Comparison of ENCODE assay signal across 8 mouse cellular contexts in the genomic region with DNA sequence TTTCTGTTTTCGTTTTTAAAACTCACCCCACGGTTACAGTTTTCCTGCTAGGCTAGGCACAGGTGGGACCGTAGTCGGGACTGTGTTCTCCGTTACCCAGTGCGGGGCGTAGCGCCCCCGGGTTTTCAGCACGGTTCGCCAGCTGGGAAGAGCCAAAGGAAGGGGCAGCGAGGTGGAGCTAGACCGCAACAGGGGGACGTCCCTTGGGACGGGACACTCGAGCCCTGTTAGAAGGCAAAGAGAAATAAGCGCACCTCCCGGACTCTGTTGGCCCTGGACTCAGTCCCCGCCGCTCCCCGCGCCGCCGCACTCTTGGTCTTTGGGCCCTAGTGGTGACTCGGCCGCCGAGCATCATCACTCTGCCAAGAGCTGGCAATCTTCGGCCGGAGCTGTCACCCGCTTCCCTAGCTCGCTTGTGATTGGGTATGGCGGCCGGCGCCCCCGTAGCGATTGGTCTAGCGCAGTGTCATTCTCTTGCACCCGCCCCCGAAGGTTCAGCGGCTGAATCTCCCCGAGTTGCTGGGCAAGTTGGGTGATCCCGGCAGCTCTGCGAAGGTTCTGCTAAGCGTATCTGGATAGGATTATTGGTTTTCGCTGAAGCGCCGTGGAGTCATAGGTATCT. TPM values are rescaled to one million over a fixed set of nuclear protein-coding genes. Genes with fewer than 3 reads are reported as not detected.
A peak's percentile ranks its signal among the peaks of the same experiment; 100 is the strongest.
DNase-seq lines count a peak whose midpoint lies in the region; ATAC-seq and TF ChIP-seq lines count a peak whose summit lies in the region.

TSS of gene Slc46a3 (minus strand) at position 361 of the 622 bp plus-strand sequence.

- peak; percentile 95 for DNase-seq in 3134 (ENCODE audit: extremely low read depth, insufficient read length, low spot score)
- peak; percentile 94 for DNase-seq in adrenal gland, postnatal 36 days
- peak; percentile 96 to 98 for DNase-seq in heart, adult 2 months
- DNase-seq in kidney, adult 8-10 months = peak; percentile 92 to 96
- peak; percentile 94 to 96 for DNase-seq in spleen, postnatal 10 days (ENCODE audit: low spot score in 2 of 2)

- WGBS in embryonic facial prominence, embryonic 13.5 days = under 1% methylated on average over 47 of the region's 47 CpGs
- WGBS in heart, adult 2 months = under 1% methylated on average over 47 of the region's 47 CpGs
- under 1% methylated on average over 47 of the region's 47 CpGs for WGBS in limb, embryonic 13.5 days
- WGBS in midbrain, embryonic 16.5 days = 0% methylated on average over 47 of the region's 47 CpGs

- 0 out of 2 replicates have a peak, but pooled peaks have one; percentile 15 for TF ChIP-seq EP300 in heart, adult 2 months (IDR thresholded peaks at IDR 0.05; ENCODE audit: insufficient read depth, low read depth, low read length)

- peaks cover 10% of the 10 kb centered on the region for H3K4me1 ChIP-seq in embryonic facial prominence, embryonic 13.5 days
- 0 out of 2 replicates have a peak, but pooled peaks cover 1% of the 10 kb centered on the region for H3K4me1 ChIP-seq in heart, adult 2 months (ENCODE audit: control insufficient read depth, insufficient read depth, low read length)
- 0 out of 2 replicates have a peak, but pooled peaks cover 6% of the 10 kb centered on the region for H3K4me1 ChIP-seq in limb, embryonic 13.5 days
- peaks cover 10% of the 10 kb centered on the region for H3K4me1 ChIP-seq in midbrain, embryonic 16.5 days (ENCODE audit: control insufficient read depth, insufficient read depth, low read length)

- intact Hi-C loops in heart, adult 2 months (cut with DNase I) = loop anchor here (10.0 kb wide), 1 partner anchor 50 kb away; no protein-coding TSS in a partner anchor

- H3K9me3 ChIP-seq in embryonic facial prominence, embryonic 13.5 days = no peaks in the 10 kb centered on the region
- H3K9me3 ChIP-seq in limb, embryonic 13.5 days = no peaks in the 10 kb centered on the region
- H3K9me3 ChIP-seq in midbrain, embryonic 16.5 days (replicated peaks; ENCODE audit: control insufficient read depth, low read length, poor library complexity, severe bottlenecking) = no peaks in the 10 kb centered on the region

- TF ChIP-seq POLR2A in heart, adult 2 months (IDR thresholded peaks at IDR 0.05; ENCODE audit: insufficient read depth, low read depth, low read length) = peak; percentile 71

- H3K9ac ChIP-seq in embryonic facial prominence, embryonic 13.5 days = peak within 1 kb of the TSS; percentile 67
- H3K9ac ChIP-seq in heart, adult 2 months (ENCODE audit: low read depth, low read length) = peak within 1 kb of the TSS; percentile 85
- H3K9ac ChIP-seq in limb, embryonic 13.5 days = peak within 1 kb of the TSS; percentile 63
- peak within 1 kb of the TSS; percentile 68 for H3K9ac ChIP-seq in midbrain, embryonic 16.5 days (ENCODE audit: low read depth, low read length)

- H3K36me3 ChIP-seq in embryonic facial prominence, embryonic 13.5 days = no peaks in the 10 kb centered on the region
- no peaks in the 10 kb centered on the region for H3K36me3 ChIP-seq in heart, adult 2 months (ENCODE audit: control insufficient read depth, insufficient read depth, low read length)
- no peaks in the 10 kb centered on the region for H3K36me3 ChIP-seq in limb, embryonic 13.5 days
- no peaks in the 10 kb centered on the region for H3K36me3 ChIP-seq in midbrain, embryonic 16.5 days (ENCODE audit: control insufficient read depth, insufficient read depth, low read length)

- peak within 1 kb of the TSS; percentile 94 for H3K4me2 ChIP-seq in embryonic facial prominence, embryonic 13.5 days
- peak within 1 kb of the TSS; percentile 97 for H3K4me2 ChIP-seq in limb, embryonic 13.5 days (replicated peaks)
- peak within 1 kb of the TSS; percentile 89 for H3K4me2 ChIP-seq in midbrain, embryonic 16.5 days (ENCODE audit: low read length)

- peak; percentile 75 for TF ChIP-seq CTCF in heart, adult 2 months (IDR thresholded peaks at IDR 0.05)

- H3K4me3 ChIP-seq in embryonic facial prominence, embryonic 13.5 days = peak within 1 kb of the TSS; percentile 70
- peak within 1 kb of the TSS; percentile 92 for H3K4me3 ChIP-seq in heart, adult 2 months
- peak within 1 kb of the TSS; percentile 66 for H3K4me3 ChIP-seq in limb, embryonic 13.5 days
- H3K4me3 ChIP-seq in midbrain, embryonic 16.5 days (ENCODE audit: low read depth, low read length) = peak within 1 kb of the TSS; percentile 61

- ATAC-seq in embryonic facial prominence, embryonic 13.5 days (ENCODE audit: insufficient number of reproducible peaks, insufficient read depth, low FRiP score, low TSS enrichment, low read depth) = peak; percentile 96
- ATAC-seq in limb, embryonic 13.5 days (ENCODE audit: low FRiP score, low read depth) = peak; percentile 97
- peak; percentile 99 for ATAC-seq in midbrain, embryonic 16.5 days

- H3K27me3 ChIP-seq in embryonic facial prominence, embryonic 13.5 days = peaks cover 26% of the 10 kb centered on the region
- H3K27me3 ChIP-seq in heart, adult 2 months (ENCODE audit: control insufficient read depth, insufficient read depth, low read length) = no peaks in the 10 kb centered on the region
- H3K27me3 ChIP-seq in limb, embryonic 13.5 days = peaks cover 30% of the 10 kb centered on the region
- H3K27me3 ChIP-seq in midbrain, embryonic 16.5 days (ENCODE audit: control insufficient read depth, insufficient read depth, low read depth, low read length) = no peaks in the 10 kb centered on the region; the same call in 1 of the 2 replicates

- no peaks in the 10 kb centered on the region for H3K79me2 ChIP-seq in heart, adult 2 months (replicated peaks; ENCODE audit: control insufficient read depth, insufficient read depth, low read length)

- H3K27ac ChIP-seq in embryonic facial prominence, embryonic 13.5 days = no peak within 1 kb of the TSS
- peak within 1 kb of the TSS; percentile 87 for H3K27ac ChIP-seq in heart, adult 2 months
- no peak within 1 kb of the TSS for H3K27ac ChIP-seq in limb, embryonic 13.5 days
- no peak within 1 kb of the TSS for H3K27ac ChIP-seq in midbrain, embryonic 16.5 days (ENCODE audit: low read length)

RNA-seq across cellular contexts. Expression of gene Slc46a3, which starts in this region (rescaled TPM):
- total RNA-seq in adrenal gland, postnatal 36 days (2021) = 10 to 100 TPM; 13.9 to 18.6 TPM
- polyA plus RNA-seq in embryonic facial prominence, embryonic 13.5 days (2015; fragmentation: Nextera tagmentation; extraction: Ambion mirVana) = 2.0 and 3.2 TPM in 2 replicates
- total RNA-seq in heart, adult 2 months (2021) = 10 to 100 TPM in 1 of 2 experiments, 1 to 10 TPM in 1; 7.1 to 16.4 TPM
- polyA plus RNA-seq in heart, adult 2 months (2012; rRNA removed) = 22.5 and 30.1 TPM in 2 replicates
- polyA plus RNA-seq in limb, embryonic 13.5 days (2015; fragmentation: Nextera tagmentation; extraction: Ambion mirVana) = 1.9 and 2.3 TPM in 2 replicates
- polyA plus RNA-seq in midbrain, embryonic 16.5 days (2015; fragmentation: Nextera tagmentation; extraction: Ambion mirVana) = 5.0 and 5.4 TPM in 2 replicates
